Mouse (Mus musculus) CH12.LX (cell line): ENCODE data around the gene Agap1.

ENCODE experiments used
- E2F4 ChIP-seq: IDR thresholded peaks from 2 replicates; pipeline ENCODE4 v1.6.1; 2011; ENCODE audit warnings: low read depth, low read length, improper control_type of control experiment; ENCODE audit not compliant: insufficient replicate concordance
- GABPA ChIP-seq: IDR thresholded peaks from 2 replicates; pipeline ENCODE4 v1.6.1; 2012; ENCODE audit warnings: low read depth, low read length, improper control_type of control experiment, inconsistent platforms; ENCODE audit not compliant: insufficient replicate concordance
- HCFC1 ChIP-seq: IDR thresholded peaks from 2 replicates; pipeline ENCODE4 v1.6.1; 2012; ENCODE audit warnings: low read depth, mild to moderate bottlenecking, inconsistent platforms, low read length, improper control_type of control experiment
- NRF1 ChIP-seq: IDR thresholded peaks from 2 replicates; pipeline ENCODE4 v1.6.1; 2014; ENCODE audit warnings: low read depth, mild to moderate bottlenecking, inconsistent platforms, low read length, improper control_type of control experiment, moderate library complexity
- POLR2A ChIP-seq: IDR thresholded peaks from 2 replicates; pipeline ENCODE4 v1.6.1; 2011; ENCODE audit warnings: low read depth, mild to moderate bottlenecking, improper control_type of control experiment, low read length
- ZNF384 ChIP-seq: IDR thresholded peaks from 2 replicates; pipeline ENCODE4 v1.6.1; 2012; ENCODE audit warnings: low read depth, low read length, improper control_type of control experiment, inconsistent platforms

DNA sequence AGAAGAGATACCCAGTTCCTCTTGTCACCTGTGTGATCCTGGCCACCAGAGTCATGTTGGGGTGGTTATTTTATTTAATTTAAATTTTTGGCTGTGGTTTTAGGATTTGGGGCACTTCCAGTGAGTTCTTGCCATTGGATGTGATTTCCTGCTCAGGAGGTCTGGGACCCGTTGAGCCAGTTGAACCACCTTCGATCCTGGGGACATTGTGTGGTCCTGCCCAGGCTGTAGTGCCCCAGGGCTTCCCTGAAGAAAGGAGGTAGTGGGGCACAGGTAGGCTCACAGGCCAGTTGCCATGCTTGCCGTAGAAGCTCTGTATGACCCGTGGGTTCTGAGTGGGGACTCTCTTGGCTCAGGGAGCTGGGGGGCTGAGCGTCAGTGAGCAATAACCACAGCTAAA, 38.6 kb downstream of the Agap1 start:
- TF ChIP-seq GABPA (no peak), HCFC1 (no peak), POLR2A (no peak), ZNF384 (no peak), E2F4 (no peak), NRF1 (no peak)
